Mouse (Mus musculus): ENCODE measurements around the gene Ppp1r1b.

Gene Ppp1r1b

DNA sequence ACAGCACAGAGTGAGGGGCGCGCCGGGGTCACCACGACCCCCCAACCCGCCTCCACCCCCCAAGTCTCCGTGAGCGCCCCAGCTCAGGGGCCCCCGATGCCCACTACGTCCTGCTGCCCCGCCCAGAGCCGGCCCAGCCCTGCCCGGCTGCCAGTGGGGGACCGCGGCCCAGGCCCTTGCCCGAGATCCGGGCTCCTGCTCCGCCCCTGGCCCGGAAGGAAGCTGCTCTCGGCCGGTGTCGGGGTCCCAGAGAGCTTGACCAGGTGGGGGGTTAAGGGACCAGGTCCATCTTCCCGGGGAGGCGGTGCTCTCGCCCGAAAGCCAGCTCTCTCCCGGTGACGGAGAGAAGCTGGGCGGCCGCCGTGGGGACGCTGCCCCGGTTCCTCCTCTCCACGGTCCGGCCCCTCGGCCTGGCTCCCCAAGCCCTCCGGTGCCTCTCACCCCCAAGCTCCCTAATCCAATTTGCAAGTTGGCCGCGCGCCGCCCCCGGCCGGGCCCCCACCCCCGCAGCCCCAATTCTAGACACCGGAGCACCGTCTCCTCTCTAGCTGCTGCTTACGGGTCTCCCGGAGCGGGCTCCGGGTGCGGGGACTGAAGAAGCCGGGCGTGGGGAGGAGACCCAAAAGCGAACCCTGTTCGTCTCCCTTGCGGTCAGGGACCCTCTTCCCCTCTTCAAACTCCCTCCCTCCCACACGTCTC, 19.7 kb upstream of the Ppp1r1b start:
- no peak for DNase-seq (ENCODE audit: low spot score in 2 of 2)

DNA sequence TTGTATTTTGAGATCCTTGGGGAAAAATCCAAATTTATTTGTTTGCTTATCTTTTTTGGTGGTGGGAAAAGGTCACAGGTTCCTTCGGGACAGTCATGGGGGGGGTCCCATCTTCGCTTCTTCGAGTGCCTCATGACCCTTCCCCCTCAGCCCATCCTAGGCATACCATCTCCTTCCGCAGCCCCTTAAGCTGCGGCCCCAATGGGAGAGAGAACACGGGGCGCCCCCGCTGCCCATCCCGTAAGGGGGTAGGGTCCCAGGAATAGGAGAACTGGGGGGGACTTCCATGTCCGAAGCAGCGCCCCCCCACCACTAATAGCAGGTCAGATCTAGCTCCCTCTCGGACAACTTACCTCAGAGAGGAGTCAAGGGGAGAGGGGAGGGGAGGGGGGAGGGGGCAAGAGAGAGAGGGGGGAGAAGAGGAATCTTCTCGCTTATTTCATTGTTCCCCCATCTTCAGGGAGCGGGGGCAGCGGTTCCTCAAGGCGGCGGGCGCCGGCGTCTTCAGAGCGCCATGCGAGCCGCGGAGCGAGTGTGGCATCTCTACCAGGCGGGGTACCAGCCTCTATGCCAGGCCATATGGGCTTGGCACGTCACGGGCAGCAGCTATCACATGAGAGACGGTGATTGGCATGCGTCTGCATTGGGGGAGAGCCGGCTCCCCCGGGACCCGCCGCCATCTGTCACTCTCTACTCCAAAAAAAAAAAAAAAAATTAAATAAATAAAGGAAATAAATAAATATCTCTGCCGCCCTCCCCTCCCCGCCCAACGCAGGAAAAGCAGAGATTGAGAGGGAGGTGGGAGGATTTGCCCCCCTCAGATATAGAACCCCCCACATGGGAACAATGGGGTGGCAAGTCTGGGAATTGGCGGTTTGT, 18.9 kb upstream of the Ppp1r1b start, which contains the start of gene Neurod2:
Gene Neurod2, minus strand, starts transcription at position 568 of the 879 bp plus-strand sequence.
- DNase-seq (ENCODE audit: low spot score in 2 of 2) = no peak

DNA sequence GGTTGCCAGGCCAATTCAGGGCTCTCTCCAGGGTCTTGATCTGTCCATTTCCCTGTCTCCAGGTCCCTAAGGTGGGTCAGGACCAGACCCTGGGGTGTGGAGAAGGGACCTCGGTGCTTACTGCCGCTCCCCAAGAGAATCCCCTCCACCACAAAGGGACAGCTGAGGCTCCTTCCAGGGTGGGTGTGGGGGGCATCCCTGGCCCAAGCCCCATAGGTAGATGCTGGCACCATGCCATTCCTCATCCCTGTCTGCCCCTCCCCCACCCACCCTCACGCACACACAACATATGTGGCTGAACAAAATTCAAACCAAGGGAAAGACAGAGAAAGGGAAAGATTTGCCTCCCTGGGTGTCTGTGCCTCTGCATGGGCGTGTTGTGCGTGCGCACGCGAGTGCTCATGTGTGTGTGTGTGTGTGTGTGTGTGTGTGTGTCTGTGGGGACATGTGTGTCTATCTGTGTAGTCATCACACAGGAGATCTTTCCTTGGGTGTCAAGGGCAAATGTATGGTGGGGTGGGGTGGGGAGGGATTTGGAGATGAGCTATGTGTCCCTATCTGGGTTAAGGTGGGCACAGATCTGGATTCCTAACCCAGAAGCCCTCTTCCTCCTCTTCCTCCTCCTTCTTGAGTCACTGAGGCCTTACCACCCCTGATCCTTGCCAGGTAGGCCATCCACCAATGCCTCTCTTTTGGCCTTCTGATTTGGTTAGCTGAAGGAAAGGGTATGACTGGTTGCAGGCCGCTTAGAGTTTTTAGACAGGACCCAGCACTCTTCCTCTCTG, 18.1 kb upstream of the Ppp1r1b start:
- no peak for DNase-seq (ENCODE audit: low spot score in 2 of 2)

GRCm38 (mm10) chr11:98330745-98331204, 17.4 kb upstream of the Ppp1r1b start:
- no peak for DNase-seq (ENCODE audit: low spot score in 2 of 2)

GRCm38 (mm10) chr11:98331401-98331800, 16.8 kb upstream of the Ppp1r1b start:
- DNase-seq (ENCODE audit: low spot score in 2 of 2) = no peak

DNA sequence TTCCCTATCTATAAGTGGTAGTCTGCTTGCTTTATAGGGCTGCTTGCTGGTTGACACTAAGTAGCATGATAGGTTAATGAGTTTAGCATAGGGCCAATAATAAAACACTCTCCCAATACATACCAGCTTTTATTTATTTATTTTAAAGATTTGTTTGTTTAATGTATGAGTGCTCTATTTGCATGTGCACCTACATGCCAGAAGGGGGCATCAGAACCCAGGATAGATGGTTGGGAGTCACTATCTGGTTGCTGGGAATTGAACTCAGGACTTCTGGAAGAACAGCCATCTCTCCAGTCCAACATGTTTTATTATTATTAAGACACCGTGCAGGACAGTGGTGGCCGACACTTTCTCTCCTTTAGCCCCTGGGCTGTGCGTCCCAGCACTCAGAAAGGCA, 16.0 kb upstream of the Ppp1r1b start:
- no peak for DNase-seq (ENCODE audit: low spot score in 2 of 2)

DNA sequence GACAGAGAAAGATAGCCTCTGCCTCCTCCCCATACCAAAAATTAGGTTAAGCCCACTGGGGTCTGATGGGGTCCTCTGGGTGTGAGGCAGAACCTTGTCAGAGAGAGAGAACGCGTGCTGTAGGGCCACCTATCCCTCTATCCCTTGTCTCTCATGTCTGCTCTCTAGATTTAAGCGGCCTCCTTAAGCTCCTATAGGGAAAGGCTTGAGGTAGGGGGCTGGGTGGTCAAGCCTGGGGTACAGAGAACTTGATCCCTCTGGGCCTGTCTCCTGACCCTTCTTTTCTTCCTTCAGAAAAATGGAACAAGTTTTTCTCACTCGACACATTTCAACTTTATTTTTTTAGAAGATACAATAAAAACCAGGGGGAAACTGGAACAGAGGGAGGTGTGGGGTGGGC, 15.4 kb upstream of the Ppp1r1b start:
- DNase-seq (ENCODE audit: low spot score in 2 of 2) = no peak

- no peak for DNase-seq (ENCODE audit: low spot score in 2 of 2)
Measured at GRCm38 (mm10) chr11:98333263-98333696, 14.9 kb upstream of the Ppp1r1b start.

GRCm38 (mm10) chr11:98333981-98334741, 14.0 kb upstream of the Ppp1r1b start:
- no peak for DNase-seq (ENCODE audit: low spot score in 2 of 2)

DNA sequence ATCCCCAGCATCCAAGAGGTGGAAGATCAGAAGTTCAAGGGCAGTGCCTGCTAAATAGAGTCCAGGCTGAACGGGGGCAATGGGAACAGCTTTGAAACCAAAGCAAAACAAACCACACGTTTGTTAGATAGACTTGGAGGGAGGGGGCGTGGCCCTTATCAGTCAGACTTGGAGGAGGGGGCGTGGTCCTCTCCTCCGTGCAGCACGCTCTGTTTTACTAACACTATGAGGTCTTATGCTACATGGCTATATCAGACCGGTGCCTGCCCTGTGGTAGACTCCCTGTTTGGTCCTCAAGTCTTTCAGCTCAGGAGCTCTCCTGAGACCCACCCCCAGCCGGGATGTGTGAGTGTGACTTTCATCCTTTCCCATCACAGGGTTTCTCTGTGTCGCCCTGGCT, 13.0 kb upstream of the Ppp1r1b start:
- DNase-seq (ENCODE audit: low spot score in 2 of 2) = no peak

GRCm38 (mm10) chr11:98336245-98337107, 11.7 kb upstream of the Ppp1r1b start:
- no peak for DNase-seq (ENCODE audit: low spot score in 2 of 2)

GRCm38 (mm10) chr11:98338507-98338961, 9.7 kb upstream of the Ppp1r1b start:
- DNase-seq (ENCODE audit: low spot score in 2 of 2) = peak in 1 of 2 experiments; percentile 50

DNA sequence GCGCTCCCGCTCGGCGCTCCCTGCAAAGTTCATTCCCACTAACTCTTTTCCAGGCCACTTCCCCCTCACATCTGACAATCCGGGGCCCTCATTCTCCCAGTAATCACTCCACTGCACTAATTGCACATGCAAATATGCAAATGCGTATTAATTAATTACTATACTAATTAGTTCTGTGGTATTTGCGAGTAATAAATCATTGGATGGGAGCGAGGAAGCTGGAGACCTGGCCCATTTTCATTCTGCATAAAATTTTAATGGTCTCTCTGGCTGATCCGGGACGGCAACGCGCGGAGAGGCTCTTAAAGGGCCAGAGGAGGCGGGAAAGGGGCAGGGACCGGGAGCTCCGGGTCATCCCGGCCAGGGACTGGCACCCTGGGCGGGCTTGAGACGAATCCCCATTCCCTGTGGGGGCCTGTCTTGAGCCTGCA, 9.1 kb upstream of the Ppp1r1b start:
- DNase-seq (ENCODE audit: low spot score in 2 of 2) = no peak

DNA sequence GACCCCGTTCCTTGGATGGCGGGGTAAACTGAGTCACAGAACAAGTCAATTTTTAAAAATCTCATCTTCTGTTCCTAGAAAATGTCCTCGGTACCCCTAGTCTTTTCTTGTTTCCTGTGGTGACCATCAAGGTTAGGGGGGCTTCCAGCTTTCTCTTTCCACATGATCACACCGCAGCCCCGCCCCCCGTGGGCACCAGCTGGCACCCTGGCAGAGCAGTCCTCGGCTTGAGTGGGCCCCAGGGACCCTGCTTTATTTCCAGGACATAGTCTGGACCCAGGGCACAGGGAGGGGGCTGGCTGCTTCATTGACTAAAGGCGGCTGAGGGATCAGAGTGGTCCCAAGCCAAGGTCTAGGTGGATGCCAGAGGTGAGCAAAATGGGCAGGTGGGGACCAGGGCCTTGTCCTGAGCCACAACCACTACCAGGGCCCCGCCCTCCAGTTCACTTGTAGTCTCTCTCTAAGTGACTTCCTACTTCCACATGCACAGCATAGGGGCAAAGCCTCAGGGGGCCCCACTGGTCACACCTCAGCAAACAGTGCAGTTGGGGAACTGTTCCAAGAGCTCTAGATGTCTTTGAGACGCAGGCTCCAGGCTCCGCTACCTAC, 8.4 kb upstream of the Ppp1r1b start:
- no peak for DNase-seq (ENCODE audit: low spot score in 2 of 2)

DNA sequence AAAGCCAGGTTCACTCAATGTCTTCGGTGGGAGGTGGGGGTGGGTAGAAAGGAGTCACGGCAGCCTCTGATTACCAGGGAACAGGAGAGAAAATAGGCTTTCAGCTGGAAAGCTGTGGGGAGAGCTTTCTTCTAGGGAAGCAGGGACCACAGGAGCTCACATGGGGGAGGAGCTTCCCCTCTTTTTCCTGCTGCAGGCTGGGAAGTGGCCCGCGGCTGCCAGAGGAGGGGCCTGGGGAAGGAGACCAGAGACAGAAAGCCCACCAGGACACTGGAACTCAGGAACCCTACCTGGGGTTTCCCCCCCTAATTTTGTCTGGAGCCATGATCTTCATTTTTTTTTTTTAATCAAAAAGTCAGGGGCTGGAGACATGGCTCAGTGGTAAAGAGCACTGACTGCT, 7.6 kb upstream of the Ppp1r1b start:
- no peak for DNase-seq (ENCODE audit: low spot score in 2 of 2)

DNA sequence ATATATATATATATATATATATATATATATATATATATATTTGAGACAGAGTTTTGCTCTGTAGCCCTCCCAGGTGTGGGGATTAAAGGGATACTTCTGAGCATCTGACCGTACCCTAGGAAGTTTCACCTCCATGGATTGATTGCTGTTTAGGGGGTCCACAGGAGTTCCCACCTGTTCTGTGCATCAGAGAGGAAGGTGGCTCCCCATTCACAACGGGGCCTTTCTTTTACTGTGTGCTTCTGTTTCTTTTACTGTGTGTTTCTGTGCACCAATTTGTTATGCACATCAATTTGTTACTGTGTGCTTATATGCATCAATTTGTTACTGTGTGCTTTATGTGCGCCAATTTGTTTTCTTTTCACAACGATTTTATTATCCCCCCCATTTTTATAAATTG, 7.0 kb upstream of the Ppp1r1b start:
- no peak for DNase-seq (ENCODE audit: low spot score in 2 of 2)

- DNase-seq (ENCODE audit: low spot score in 2 of 2) = peak; percentile 85 to 99
Measured at GRCm38 (mm10) chr11:98342000-98342945, 5.9 kb upstream of the Ppp1r1b start.

DNA sequence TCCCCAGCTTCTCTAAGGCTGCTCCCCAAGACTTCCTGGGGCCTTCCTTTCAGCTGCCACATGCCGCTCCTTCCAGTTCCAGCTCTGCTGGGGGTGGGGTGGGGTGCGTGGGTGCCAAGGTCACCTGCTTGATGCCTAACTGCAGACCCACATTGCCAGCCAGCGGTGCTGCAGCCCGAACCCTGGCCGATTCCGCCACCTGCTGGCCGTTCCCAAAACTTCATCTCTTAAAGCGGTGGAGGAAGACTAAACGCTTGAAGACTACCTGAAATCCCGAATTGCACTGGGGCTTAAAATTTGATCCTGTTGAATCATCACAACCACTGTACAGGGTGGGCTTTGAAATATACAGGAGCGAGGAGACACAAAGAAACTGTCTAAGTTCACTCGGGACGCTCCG, 3.0 kb upstream of the Ppp1r1b start:
- DNase-seq (ENCODE audit: low spot score in 2 of 2) = peak; percentile 52 to 76

- DNase-seq (ENCODE audit: low spot score in 2 of 2) = no peak
Measured at GRCm38 (mm10) chr11:98346168-98346567, 2.0 kb upstream of the Ppp1r1b start.
